Mouse (Mus musculus): ENCODE measurements around the gene Pigl. TPM values are rescaled to one million over a fixed set of nuclear protein-coding genes. Genes with fewer than 3 reads are reported as not detected.

The Pigl gene
- 10 to 100 TPM in 1 of 2 experiments, 1 to 10 TPM in 1; 10.0 to 12.2 TPM for polyA plus RNA-seq (2017; shearing (Covaris generic))

GRCm38 (mm10) chr11:62458276-62458724 lies at the start of gene Pigl, which contains the start of gene Ncor1:
Gene Pigl, plus strand, starts transcription at chr11:62458460.
Gene Ncor1, minus strand, starts transcription at chr11:62458541.

GRCm38 (mm10) chr11:62539089-62539890 lies 81.0 kb downstream of the Pigl start, which contains the start of gene Cenpv:
Gene Cenpv, minus strand, starts transcription at chr11:62539261.

GRCm38 (mm10) chr11:62550727-62551225 lies 92.5 kb downstream of the Pigl start, which contains the start of gene Ubb:
Gene Ubb, plus strand, starts transcription at chr11:62551171.

Other genes starting within 250 kb of the Pigl start
- under 1 TPM; 0.11 to 0.20 TPM for gene Adora2b, start 209.5 kb upstream of the Pigl start, polyA plus RNA-seq (2017; shearing (Covaris generic))
- gene Zswim7, start 177.1 kb upstream of the Pigl start, polyA plus RNA-seq (2017; shearing (Covaris generic)) = 10 to 100 TPM in 1 of 2 experiments, 1 to 10 TPM in 1; 7.9 to 11.5 TPM
- 10 to 100 TPM; 30.2 to 31.3 TPM for gene Ttc19, start 177.0 kb upstream of the Pigl start, polyA plus RNA-seq (2017; shearing (Covaris generic))
- 100 to 1,000 TPM; 385 to 398 TPM for gene Ncor1, start 81 bp downstream of the Pigl start, polyA plus RNA-seq (2017; shearing (Covaris generic))
- 1 to 10 TPM; 4.3 to 6.5 TPM for gene Cenpv, start 80.8 kb downstream of the Pigl start, polyA plus RNA-seq (2017; shearing (Covaris generic))
- 1,000 to 10,000 TPM; 2,634 to 2,908 TPM for gene Ubb, start 92.7 kb downstream of the Pigl start, polyA plus RNA-seq (2017; shearing (Covaris generic))
- gene Trpv2, start 116.0 kb downstream of the Pigl start, polyA plus RNA-seq (2017; shearing (Covaris generic)) = 100 to 1,000 TPM in 1 of 2 experiments, 10 to 100 TPM in 1; 97.7 to 131 TPM
- gene Lrrc75a, start 190.1 kb downstream of the Pigl start, polyA plus RNA-seq (2017; shearing (Covaris generic)) = 1 to 10 TPM; 3.0 to 6.0 TPM
- gene Mmgt2, start 190.2 kb downstream of the Pigl start, polyA plus RNA-seq (2017; shearing (Covaris generic)) = 10 to 100 TPM; 41.8 to 45.4 TPM

All from inflammation-experienced regulatory T-cells (primary cell).